Mouse (Mus musculus) 3T3-L1 (cell line): ENCODE data around the gene 1700030J22Rik.

Experiments used
- DNase-seq: peaks from one replicate; pipeline ENCODE4 v3.0.0-alpha.2; 2015; ENCODE audit warnings: low read depth, low spot score

The 1700030J22Rik gene

GRCm38 (mm10) chr8:116951778-116952177, 27.0 kb downstream of the 1700030J22Rik start:
- no peak for DNase-seq

GRCm38 (mm10) chr8:116951369-116951768, 27.4 kb downstream of the 1700030J22Rik start:
- DNase-seq = peak; percentile 74

GRCm38 (mm10) chr8:116947589-116947988, 31.2 kb downstream of the 1700030J22Rik start:
- DNase-seq = no peak

- no peak for DNase-seq
Observed at GRCm38 (mm10) chr8:116946851-116947250, 31.9 kb downstream of the 1700030J22Rik start.

GRCm38 (mm10) chr8:116946268-116946838, 32.4 kb downstream of the 1700030J22Rik start:
- no peak for DNase-seq

- no peak for DNase-seq
Observed at GRCm38 (mm10) chr8:116945169-116945910, 33.4 kb downstream of the 1700030J22Rik start.

GRCm38 (mm10) chr8:116944385-116944696, 34.4 kb downstream of the 1700030J22Rik start:
- DNase-seq = no peak

GRCm38 (mm10) chr8:116943555-116944384, 35.0 kb downstream of the 1700030J22Rik start:
- peak; percentile 56 for DNase-seq

- DNase-seq = peak; percentile 86
Observed at GRCm38 (mm10) chr8:116943161-116943554, 35.6 kb downstream of the 1700030J22Rik start, which contains the start of gene Atmin. Gene Atmin, plus strand, starts transcription at chr8:116943393.

GRCm38 (mm10) chr8:116942284-116943058, 36.3 kb downstream of the 1700030J22Rik start:
- DNase-seq = no peak

GRCm38 (mm10) chr8:116935506-116935905, 43.3 kb downstream of the 1700030J22Rik start:
- no peak for DNase-seq

- DNase-seq = no peak
Observed at GRCm38 (mm10) chr8:116934976-116935375, 43.8 kb downstream of the 1700030J22Rik start.

- peak; percentile 59 for DNase-seq
Observed at GRCm38 (mm10) chr8:116928588-116928987, 50.2 kb downstream of the 1700030J22Rik start.

- DNase-seq = peak; percentile 58
Observed at GRCm38 (mm10) chr8:116927880-116928279, 50.9 kb downstream of the 1700030J22Rik start.

- DNase-seq = no peak
Observed at GRCm38 (mm10) chr8:116923526-116923925, 55.2 kb downstream of the 1700030J22Rik start.

GRCm38 (mm10) chr8:116922060-116922757, 56.5 kb downstream of the 1700030J22Rik start:
- no peak for DNase-seq

- DNase-seq = peak; percentile 98
Observed at GRCm38 (mm10) chr8:116921337-116922059, 57.3 kb downstream of the 1700030J22Rik start, which contains the start of the genes Cmc2 and Cenpn. Gene Cmc2, minus strand, starts transcription at chr8:116921455. Gene Cenpn, plus strand, starts transcription at chr8:116921730.

GRCm38 (mm10) chr8:116921005-116921336, 57.8 kb downstream of the 1700030J22Rik start:
- DNase-seq = no peak
